In genomic region chr2:70888840-70889469, GRCm38 (mm10) we compare ENCODE assay signal across 17 mouse cellular contexts.
DNase-seq lines count a peak whose midpoint lies in the region; TF ChIP-seq lines count a peak whose summit lies in the region.
"Had no signal": no experiment of that assay in that cellular context is flagged by ENCODE, and none has a peak within 500 bp of the region (broad histone marks: within the 10 kb centered on the region; RNA-seq: fewer than 3 reads in every experiment).

No protein-coding gene starts in this region.

- H3K36me3 ChIP-seq in MEL (ENCODE audit: control insufficient read depth in 1 of 2, insufficient read depth in 2 of 2, low read length in 2 of 2) (peaks cover 0 to 13% of the 10 kb centered on the region in 2 experiments; a peak in 2 of 4 replicates), macrophage (ENCODE audit: inconsistent target) (no peaks in the 10 kb centered on the region)
- H3K36me3 ChIP-seq: forebrain, embryonic 10.5 days; heart, embryonic 12.5 days; heart, embryonic 15.5 days; hindbrain, embryonic 12.5 days; hindbrain, embryonic 15.5 days had no signal

- TF ChIP-seq POLR2A in MEL (IDR thresholded peaks at IDR 0.05; ENCODE audit: control insufficient read depth in 1 of 2, insufficient read depth in 1 of 2, low read depth in 1 of 2, low read length in 2 of 2, poor library complexity in 1 of 2): no peak

- no peaks in the 10 kb centered on the region for H3K27me3 ChIP-seq in MEL (ENCODE audit: control insufficient read depth in 1 of 2, insufficient read depth in 2 of 2, low read length in 2 of 2)
- H3K27me3 ChIP-seq: forebrain, embryonic 13.5 days; heart, embryonic 12.5 days; heart, embryonic 15.5 days; hindbrain, embryonic 12.5 days; hindbrain, embryonic 15.5 days; Patski had no signal

- no peaks in the 10 kb centered on the region for H3K79me2 ChIP-seq in MEL (ENCODE audit: control insufficient read depth, insufficient read depth, low read length, poor library complexity)
- no peaks in the 10 kb centered on the region for H3K79me2 ChIP-seq in macrophage (ENCODE audit: inconsistent target)

- H3K9me3 ChIP-seq in MEL (replicated peaks; ENCODE audit: insufficient read depth, low read length): no peaks in the 10 kb centered on the region
- H3K9me3 ChIP-seq: forebrain, embryonic 13.5 days; heart, embryonic 15.5 days; hindbrain, embryonic 12.5 days; hindbrain, embryonic 15.5 days had no signal

- TF ChIP-seq RAD21 in MEL (IDR thresholded peaks at IDR 0.05; ENCODE audit: low read depth, low read length): no peak

- TF ChIP-seq EP300 in MEL (IDR thresholded peaks at IDR 0.05; ENCODE audit: low read depth in 1 of 2, low read length in 2 of 2): no peak

- 79% methylated on average over 4 of the region's 5 CpGs for WGBS in macrophage (ENCODE audit: missing documents)

- peaks cover 0 to 8% of the 10 kb centered on the region in 2 experiments; a peak in 2 of 4 replicates for H3K4me1 ChIP-seq in MEL (ENCODE audit: control insufficient read depth in 1 of 2, insufficient read depth in 2 of 2, low read length in 2 of 2)
- H3K4me1 ChIP-seq: forebrain, embryonic 10.5 days; forebrain, embryonic 13.5 days; heart, embryonic 15.5 days; hindbrain, embryonic 12.5 days; hindbrain, embryonic 15.5 days had no signal

- H3K27ac ChIP-seq in MEL (ENCODE audit: control insufficient read depth, low read depth, low read length) (no peak overlapping the region), macrophage (0 out of 2 replicates have a peak overlapping the region, but pooled peaks have one; percentile 7)
- H3K27ac ChIP-seq: forebrain, embryonic 10.5 days; forebrain, embryonic 13.5 days; gastrocnemius, adult 2 months; heart, embryonic 15.5 days; hindbrain, embryonic 12.5 days; hindbrain, embryonic 15.5 days had no signal

- DNase-seq in MEL (ENCODE audit: low read depth, low spot score): peak; percentile 61
- peak; percentile 26 for DNase-seq in c-Kit-positive CD71-positive TER-119-positive erythroid progenitor cells, embryonic 14.5 days (ENCODE audit: low spot score)
- no peak for DNase-seq in B cell, adult 2 months
- DNase-seq in frontal cortex, postnatal 36 days (ENCODE audit: low spot score in 2 of 2): no peak
- no peak for DNase-seq in urinary bladder, postnatal 4 days (ENCODE audit: low spot score in 2 of 2)
- no peak for DNase-seq in left cerebral cortex, adult 11 months (ENCODE audit: low spot score)
- DNase-seq: gastrocnemius, postnatal 14 days; kidney, adult 18-20 months had no signal

- no peak overlapping the region for H3K9ac ChIP-seq in MEL (ENCODE audit: control insufficient read depth, low read depth, low read length, poor library complexity, severe bottlenecking)
- H3K9ac ChIP-seq: forebrain, embryonic 13.5 days; heart, embryonic 12.5 days; heart, embryonic 15.5 days; hindbrain, embryonic 12.5 days; hindbrain, embryonic 15.5 days had no signal

- no peak for TF ChIP-seq CTCF in MEL (IDR thresholded peaks at IDR 0.05 in 2 of 3, conservative IDR thresholded peaks at IDR 0.05 in 1 of 3; ENCODE audit: control insufficient read depth in 1 of 3, insufficient read depth in 1 of 3, low read depth in 2 of 3, low read length in 3 of 3, poor library complexity in 1 of 3, severe bottlenecking in 1 of 3)

- H3K4me3 ChIP-seq in MEL (ENCODE audit: control insufficient read depth in 1 of 2, insufficient read depth in 1 of 2, low read depth in 2 of 2, low read length in 2 of 2) (peak overlapping the region in 1 of 2 experiments; percentile 4; a peak in 1 of 4 replicates), macrophage (ENCODE audit: inconsistent target) (no peak overlapping the region)
- H3K4me3 ChIP-seq: forebrain, embryonic 10.5 days; forebrain, embryonic 13.5 days; gastrocnemius, adult 2 months; heart, embryonic 12.5 days; heart, embryonic 15.5 days; hindbrain, embryonic 12.5 days; hindbrain, embryonic 15.5 days had no signal

TF ChIP-seq in MEL, 35 proteins besides CTCF, POLR2A, EP300 and RAD21:
- TF ChIP-seq ZNF384 (IDR thresholded peaks at IDR 0.05; ENCODE audit: low read depth, low read length) (peak; percentile 89), GABPA (IDR thresholded peaks at IDR 0.05; ENCODE audit: low read depth, low read length) (no peak), USF1 (IDR thresholded peaks at IDR 0.05; ENCODE audit: low read depth, low read length) (peak; percentile 87)
TF ChIP-seq in MEL: peak in this region for 2.

Comparison
In these comparisons a context has a peak if more than half of its experiments do, and no peak if none do; other contexts are left out.
1. DNase-seq: peak in MEL (single experiment) and c-Kit-positive CD71-positive TER-119-positive erythroid progenitor cells, embryonic 14.5 days (single experiment); none in B cell, adult 2 months (0 of 2), frontal cortex, postnatal 36 days (0 of 2), urinary bladder, postnatal 4 days (0 of 2) and left cerebral cortex, adult 11 months (single experiment).